Mouse (Mus musculus) kidney, adult 18-20 months (tissue): ENCODE results near the gene Alg9.
A peak's percentile ranks its signal among the peaks of the same experiment; 100 is the strongest.

Source experiments
- DNase-seq: peaks from one replicate; pipeline ENCODE4 v3.0.0; 2021

The Alg9 gene

DNA sequence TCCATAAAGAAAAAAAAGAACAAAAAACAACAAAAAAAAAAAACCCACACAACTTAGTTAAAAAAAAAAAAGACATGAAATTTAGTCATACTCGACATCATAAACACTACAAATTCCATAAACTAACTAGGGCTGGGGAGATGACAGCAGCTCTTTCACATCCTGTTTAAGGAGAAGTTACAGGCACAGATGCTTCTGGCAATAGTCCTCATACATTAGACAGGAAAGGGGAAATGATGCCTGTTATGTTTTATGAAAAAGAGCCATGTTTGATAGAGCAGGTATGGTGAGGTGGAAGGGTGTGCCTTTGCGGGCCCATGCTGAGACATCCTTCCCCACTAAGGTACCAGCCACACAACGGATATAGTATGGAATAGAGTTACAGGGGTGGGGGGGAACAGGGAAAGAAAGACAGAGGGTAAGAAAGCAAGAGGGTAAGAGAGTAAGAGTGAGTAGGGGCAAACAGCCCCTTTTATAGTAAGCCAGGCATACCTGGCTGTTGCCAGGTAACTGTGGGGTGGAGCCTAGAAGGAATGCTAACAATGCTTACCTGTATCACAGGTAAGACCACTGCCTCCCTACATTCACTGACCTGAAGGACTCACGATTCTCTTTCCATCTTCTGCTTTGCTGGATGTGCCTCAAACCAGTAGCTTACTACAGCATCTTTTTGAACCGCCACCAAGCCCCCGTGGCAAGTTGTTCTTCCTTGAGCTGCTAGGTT is 13.1 kb upstream of the Alg9 start:
- no peak for DNase-seq

DNA sequence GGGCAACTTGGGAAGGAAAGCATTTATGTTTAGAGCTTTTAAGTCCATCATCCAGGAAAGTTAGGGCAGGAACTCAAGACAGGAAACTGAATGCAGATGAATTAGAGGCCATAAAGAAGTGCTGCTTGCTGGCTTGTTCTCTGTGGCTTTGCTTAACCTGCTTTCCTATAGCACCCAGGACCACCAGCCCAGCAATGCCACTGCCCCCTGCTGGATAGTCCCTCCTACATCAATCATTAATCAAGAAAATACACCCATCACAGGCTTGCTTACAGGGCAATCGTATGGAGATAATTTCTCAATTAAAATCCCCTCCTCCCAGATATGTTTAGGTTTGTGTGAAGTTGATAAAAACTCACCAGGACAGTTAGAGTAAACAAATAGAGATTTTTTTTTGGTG is 11.5 kb upstream of the Alg9 start:
- no peak for DNase-seq

DNA sequence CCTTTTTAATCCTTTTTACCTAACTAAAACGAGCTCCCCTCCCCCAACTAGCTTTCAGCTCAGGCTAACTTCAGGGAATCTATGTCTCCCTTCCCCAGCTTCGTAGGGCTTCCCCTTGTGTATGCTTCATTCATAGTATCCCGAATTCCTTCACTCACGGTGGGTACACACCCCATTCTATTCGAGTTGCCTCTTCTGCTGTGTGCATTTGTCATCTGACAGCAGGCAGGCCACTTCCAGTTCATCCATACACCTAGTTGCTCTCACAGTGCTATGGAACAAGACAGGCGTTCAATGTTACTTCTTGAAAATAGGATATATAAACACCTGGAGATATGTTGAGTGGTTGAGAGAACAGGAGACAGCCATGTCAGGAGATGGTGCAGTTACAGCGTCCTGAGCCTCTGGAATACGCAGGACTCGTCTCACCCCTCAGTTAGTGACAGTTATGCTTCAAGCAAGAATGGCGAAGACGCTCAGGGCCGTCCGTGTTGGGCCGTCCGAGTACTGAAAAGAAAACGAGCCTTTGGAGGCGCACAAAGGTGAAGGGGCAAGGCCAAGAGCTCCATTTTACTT is 7.2 kb upstream of the Alg9 start:
- no peak for DNase-seq

DNA sequence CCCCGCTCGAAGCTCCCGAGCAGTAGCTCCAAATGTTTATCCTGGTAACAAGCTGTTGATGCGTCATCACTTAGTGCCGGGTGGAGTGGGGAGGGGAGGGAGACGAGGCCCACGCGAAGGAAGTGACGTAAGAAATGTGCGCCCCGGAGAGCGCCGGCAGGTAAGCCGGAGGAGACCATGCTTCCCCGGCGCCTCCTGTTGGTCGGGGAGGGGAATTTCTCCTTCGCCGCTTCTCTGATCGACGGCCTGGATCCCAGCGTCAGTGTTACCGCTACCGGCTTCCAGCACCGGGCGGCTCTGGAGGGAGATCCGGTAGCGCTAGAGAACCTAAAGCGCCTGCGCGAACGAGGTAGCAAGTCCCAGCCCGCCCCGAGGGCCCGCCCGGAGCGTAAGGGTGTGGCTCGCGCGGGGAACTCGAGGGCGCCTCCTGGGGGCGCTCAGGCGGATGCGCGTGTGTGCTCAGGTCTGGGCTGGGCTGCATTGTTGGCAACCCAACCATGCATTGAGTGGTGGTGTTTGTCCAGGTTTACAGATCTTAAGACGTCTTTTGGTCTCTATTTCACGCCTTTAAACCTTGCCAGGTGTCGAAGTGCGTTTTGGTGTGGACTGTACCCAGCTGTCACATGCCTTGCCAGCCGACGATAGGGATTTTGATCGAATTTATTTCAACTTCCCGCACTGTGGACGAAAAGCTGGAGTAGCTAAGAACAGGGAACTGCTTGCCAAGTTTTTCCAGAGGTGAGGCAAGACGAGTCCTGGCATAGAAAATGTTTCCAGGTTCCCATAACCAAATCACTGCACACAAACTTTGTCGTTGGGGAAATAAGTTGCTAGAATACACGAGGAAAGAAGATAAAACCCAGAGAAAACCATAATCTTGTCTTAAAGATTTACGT is 6.5 kb upstream of the Alg9 start, which contains the start of gene Fdxacb1:
Fdxacb1 (plus strand) TSS at position 130 of the 896 bp plus-strand sequence.
- peak; percentile 98 for DNase-seq

DNA sequence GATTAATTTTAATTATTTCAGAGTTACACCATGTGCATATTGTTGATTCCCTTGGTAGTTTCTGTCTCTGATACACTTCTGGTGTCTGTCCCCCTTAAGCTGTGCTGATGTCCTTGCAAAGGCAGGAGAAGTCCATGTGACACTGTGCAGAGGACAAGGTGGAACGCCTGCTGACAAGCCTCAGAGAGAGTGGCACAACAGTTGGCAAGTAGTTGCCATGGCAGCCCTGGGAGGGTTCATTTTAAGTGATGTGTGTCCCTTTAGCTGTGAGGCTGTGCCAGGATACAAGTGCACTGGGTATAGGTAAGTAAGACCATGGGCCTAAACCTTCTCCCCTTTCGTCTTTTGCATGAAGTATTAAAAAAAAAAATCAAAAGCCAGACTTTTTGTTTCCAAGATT is 4.8 kb upstream of the Alg9 start:
- no peak for DNase-seq

DNA sequence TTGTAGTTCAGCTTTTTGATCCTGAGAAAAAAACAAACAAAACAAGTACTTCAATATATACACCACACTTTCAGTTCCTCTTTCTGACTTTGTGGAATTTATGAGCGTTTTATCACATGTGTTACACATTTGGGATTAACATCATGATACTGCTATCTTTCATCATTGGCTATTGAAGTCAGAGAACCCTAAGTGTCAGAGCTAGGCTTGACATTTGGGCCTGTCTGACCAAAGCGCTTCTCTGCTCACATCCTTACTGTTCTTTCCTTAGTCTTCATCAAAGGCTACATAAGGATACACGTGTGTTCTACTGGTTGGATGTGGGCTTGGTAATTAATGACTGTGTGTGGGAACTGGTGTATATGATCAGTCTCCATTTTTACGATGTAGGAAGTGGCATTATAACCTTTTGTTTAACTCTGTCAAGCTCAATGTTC is 775 bp upstream of the Alg9 start:
- no peak for DNase-seq

DNA sequence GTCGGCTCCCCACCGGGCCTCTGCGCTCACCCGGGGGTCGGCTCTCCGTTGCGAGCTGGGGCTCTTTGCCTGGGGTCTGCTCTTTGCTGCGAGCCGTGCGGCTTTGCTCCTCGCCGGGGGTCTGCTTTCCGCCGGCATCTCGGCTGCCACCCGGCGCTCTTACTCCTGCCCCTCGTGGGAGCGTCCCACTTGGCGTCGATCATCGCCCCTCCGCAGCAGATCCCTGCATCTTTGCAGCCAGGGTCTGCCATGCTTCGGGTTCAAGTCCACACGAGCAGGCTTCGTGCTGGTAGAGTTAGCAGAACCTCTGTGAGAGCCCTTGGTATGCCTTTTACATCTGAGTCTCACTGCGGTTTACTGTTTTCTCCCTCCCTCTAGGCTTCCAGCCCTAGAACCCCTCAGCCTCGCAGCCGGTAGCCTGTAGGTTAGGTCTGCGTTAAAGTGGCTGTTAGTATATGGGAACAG is 875 bp downstream of the Alg9 start:
- DNase-seq, result no peak

GRCm38 (mm10) chr9:50776162-50776760 is 1.4 kb downstream of the Alg9 start:
- DNase-seq, result no peak

- peak; percentile 52 for DNase-seq
These were observed 7.3 kb downstream of the Alg9 start for GRCm38 (mm10) chr9:50782155-50782554.

GRCm38 (mm10) chr9:50795266-50795665 is 20.4 kb downstream of the Alg9 start:
- no peak for DNase-seq

GRCm38 (mm10) chr9:50796776-50797175 is 22.0 kb downstream of the Alg9 start:
- no peak for DNase-seq

DNA sequence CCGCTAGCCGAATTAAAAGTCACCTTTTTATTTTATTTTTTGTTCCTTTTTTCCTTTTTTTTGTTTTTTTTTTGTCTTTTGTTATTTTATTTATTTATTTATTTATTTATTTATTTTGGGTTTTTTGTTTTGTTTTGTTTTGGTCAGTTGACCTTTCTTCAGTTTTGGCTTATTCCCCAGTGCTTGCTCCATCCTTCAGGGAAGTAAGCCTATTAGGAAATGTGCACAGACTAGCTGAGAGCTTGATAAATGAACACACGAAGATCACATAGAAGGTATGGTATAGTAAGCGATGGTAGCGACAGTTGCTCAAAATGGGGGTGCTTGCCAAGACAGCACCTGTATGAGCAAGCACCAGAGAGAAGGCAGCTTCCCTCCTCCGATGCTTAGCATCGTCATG is 22.8 kb downstream of the Alg9 start:
- DNase-seq, result no peak

GRCm38 (mm10) chr9:50798368-50798767 is 23.5 kb downstream of the Alg9 start:
- no peak for DNase-seq

- peak; percentile 18 for DNase-seq
These were observed 26.2 kb downstream of the Alg9 start for GRCm38 (mm10) chr9:50800985-50801384.

- DNase-seq, result no peak
These were observed 28.3 kb downstream of the Alg9 start for GRCm38 (mm10) chr9:50803055-50803671.

- DNase-seq, result peak; percentile 23
These were observed 33.7 kb downstream of the Alg9 start for GRCm38 (mm10) chr9:50808471-50808870.

DNA sequence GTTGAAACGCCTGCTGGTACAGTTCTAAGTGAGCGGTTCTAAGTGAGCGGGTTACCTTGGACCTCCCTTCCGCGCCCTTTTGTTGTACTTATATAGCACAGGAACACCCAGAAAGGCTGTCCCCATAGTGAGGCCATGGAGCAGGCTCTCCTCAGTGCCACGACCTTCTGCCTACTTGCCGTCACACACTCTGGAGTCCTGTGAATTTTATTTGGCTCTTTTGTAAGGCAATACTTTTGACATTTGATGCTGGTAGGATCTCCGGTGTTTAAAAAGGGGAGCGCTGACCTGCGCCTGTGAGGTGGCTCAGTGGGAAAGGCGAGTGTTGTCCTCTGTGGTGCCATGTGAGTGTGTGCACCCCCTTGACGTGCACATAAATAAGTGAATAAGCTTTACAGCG is 34.3 kb downstream of the Alg9 start:
- no peak for DNase-seq

GRCm38 (mm10) chr9:50811187-50811586 is 36.4 kb downstream of the Alg9 start:
- DNase-seq, result no peak

DNA sequence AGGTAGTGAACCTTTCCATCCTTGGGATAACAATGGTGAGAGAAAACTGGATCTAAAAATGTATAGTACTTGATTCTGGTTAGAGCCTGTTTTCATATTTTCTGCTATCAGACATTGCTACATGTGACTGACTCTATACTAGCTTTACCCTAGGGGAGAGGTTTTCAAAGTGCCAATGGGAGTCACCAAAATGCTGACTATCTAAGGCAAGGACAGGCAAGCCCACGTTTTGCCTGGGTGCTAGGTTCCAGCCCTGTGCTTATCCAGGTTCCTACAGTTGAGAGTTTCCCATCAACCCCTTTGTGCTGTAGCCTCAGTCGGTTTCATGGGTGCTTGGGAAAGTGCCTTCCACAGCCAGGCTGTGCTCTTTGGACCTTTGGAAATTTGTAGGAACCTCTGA is 36.9 kb downstream of the Alg9 start:
- no peak for DNase-seq

DNA sequence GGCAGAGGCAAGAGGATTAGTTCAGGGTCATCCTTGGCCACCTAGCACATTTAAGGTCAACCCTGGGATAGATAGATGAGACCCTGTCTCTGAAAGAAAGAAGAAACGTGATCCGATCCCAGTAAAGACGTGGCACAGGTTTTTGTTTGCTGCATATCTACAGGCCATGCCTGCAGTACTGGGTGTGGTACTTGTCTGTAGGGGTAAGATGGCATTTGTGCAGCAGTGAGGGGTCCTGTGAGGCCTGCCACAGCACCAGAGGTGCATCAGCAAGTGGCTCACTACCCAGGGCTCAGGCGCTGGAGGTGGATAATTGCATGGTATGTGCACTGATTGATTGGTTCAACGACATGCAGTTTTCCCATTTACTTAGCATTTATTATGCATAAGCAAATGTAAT is 39.0 kb downstream of the Alg9 start:
- no peak for DNase-seq

GRCm38 (mm10) chr9:50815666-50816065 is 40.8 kb downstream of the Alg9 start:
- DNase-seq, result no peak

- no peak for DNase-seq
These were observed 41.7 kb downstream of the Alg9 start for GRCm38 (mm10) chr9:50816512-50816911.

DNA sequence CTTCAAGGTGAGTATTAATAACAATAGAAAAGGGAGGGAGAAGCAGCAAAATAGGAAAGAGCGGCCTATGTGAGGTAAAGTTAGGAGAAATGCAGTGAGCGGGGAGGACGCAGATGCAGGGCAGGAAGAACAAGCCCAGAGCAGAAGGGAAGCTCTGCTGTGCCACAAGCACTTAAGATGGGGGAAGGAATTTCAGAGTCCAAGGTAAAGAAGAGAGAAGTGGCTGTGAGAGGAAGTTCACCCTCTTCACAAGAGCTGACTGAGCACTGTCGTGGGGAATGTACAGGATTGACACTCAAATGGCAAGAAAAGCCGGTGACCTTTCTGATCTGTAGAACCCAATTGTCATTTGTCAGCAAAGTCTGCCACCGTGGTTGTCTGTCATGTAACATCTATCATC is 43.2 kb downstream of the Alg9 start:
- DNase-seq, result no peak
